Mouse (Mus musculus) cerebellum, adult 8-10 months (tissue): ENCODE data around the gene Phlda1.
"Not testable (repeated sequence)": the region's sequence is repeated elsewhere in the genome, so short reads cannot be mapped to it uniquely, and the experiment has no call there.

ENCODE experiments used
- DNase-seq: peaks from one replicate; pipeline ENCODE4 v3.0.0; 2022

Phlda1 gene

GRCm38 (mm10) chr10:111506101-111506925 is at the start of gene Phlda1:
Gene Phlda1 (plus strand): TSS chr10:111506286.
- peak; percentile 75 for DNase-seq

- no peak for DNase-seq
Observed at GRCm38 (mm10) chr10:111458088-111458487, 48.0 kb upstream of the Phlda1 start.

- DNase-seq = no peak
Observed at GRCm38 (mm10) chr10:111459040-111459439, 47.0 kb upstream of the Phlda1 start.

GRCm38 (mm10) chr10:111459874-111460273 is 46.2 kb upstream of the Phlda1 start:
- DNase-seq = no peak

DNA sequence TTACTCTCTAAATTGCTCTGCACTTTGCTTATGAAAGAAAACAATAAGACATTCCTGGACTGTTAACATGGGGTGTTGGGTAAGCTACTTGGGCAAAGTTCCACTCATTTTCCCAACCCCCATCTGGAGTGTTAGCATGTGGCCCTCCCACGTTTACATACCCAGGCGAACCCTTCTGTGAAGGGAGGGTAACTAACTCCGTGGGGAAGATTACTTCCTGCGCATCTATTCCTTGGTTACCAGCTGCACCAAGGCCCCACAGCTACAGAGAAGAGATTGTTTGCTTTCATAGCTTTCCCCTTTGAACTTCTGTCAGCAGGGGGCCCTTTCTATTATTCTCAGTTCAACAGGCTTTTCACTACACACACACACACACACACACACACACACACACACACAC is 45.7 kb upstream of the Phlda1 start:
- DNase-seq = no peak

- DNase-seq = no peak
Observed at GRCm38 (mm10) chr10:111464833-111465232, 41.3 kb upstream of the Phlda1 start.

DNA sequence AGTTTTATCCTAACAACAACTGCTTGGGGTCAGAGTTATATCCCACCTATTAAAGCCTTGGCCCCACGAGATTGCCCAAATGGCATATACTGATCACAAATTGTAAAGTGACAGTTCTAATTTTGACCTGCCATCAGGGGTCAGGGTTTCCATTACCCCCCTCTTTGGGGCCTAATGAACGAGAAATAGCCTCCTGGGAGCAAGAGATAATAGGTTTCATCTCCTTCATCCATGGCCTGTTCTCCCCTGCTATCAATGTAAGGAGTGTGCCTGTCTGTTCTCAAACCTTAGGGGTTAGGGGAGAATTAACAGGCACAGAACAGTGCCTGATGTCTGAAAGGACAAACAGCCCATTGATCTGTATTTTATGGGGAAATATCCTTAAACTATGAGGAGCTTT is 40.7 kb upstream of the Phlda1 start:
- DNase-seq = no peak

GRCm38 (mm10) chr10:111471166-111471565 is 34.9 kb upstream of the Phlda1 start:
- no peak for DNase-seq

- peak; percentile 97 for DNase-seq
Observed at GRCm38 (mm10) chr10:111472686-111473510, 33.2 kb upstream of the Phlda1 start, which contains the start of gene Nap1l1. Gene Nap1l1 (plus strand): TSS chr10:111473223.

DNA sequence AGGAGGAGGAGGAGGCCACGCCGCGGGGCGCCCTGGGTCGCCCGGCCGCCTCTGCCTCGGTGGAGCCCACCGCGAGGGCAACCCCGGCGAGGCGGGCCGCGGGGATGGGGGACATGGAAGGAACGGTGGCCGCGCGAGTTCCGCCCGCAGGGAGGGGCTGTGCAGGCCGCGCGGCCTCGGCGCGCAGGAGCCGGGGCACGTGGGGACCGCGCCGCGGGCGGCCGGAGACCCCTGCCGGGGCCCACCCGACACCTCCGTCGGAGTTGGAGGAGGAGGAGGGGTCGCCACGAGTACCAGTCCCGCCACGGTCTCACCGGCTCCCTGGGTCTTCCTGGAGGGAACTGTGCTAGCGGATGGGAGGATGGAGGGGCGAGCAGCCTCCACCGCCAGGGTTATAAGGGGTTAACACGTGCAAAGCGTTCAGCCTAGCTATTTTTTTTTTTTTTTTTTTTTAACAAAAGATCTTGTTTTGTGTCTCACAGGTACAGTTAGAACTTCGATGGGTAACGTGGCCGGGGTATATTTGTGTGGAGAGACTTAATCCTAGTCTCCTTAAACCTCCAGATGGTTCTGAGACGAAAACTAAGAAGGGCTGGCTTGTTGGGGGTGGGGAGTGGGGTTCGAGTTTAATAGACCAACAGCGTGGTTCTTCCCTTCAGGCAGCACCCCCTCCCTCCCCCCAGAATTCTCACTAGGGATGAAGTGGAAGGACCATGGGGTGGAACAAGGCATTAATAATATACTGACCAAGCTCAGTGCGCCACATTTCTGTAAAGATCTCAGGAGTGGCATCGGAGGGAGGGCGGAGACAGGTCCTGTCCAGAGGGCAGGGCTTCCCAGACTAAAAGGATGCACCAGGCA is 32.3 kb upstream of the Phlda1 start:
- peak; percentile 29 for DNase-seq

GRCm38 (mm10) chr10:111476301-111476700 is 29.8 kb upstream of the Phlda1 start:
- DNase-seq = no peak

DNA sequence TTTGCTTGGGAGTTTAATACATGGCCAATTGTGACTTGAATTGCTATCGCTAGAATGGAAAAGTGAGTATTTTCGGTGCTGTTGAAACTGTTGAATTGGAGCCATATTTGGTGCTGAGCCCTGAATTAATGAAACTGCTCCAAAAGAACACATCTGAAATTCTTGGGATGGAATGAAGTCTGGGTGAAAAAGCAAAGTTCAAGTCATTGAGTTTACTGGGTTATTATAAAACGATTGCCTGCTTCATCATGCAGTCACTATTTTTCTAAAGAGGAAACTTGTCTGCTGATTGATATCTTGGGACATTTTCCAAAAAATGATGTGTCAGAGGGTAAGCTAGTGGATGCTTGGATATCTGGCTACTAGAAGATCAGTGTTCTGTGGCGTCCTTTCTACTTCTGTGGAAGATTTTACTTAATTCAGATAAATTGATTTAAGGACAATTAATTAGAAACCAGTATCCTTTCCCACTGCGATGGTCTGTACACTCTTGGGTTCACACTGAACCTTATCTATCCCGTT is 29.0 kb upstream of the Phlda1 start:
- no peak for DNase-seq

- no peak for DNase-seq
Observed at GRCm38 (mm10) chr10:111479599-111479998, 26.5 kb upstream of the Phlda1 start.

- DNase-seq = no peak
Observed at GRCm38 (mm10) chr10:111482654-111483053, 23.4 kb upstream of the Phlda1 start.

DNA sequence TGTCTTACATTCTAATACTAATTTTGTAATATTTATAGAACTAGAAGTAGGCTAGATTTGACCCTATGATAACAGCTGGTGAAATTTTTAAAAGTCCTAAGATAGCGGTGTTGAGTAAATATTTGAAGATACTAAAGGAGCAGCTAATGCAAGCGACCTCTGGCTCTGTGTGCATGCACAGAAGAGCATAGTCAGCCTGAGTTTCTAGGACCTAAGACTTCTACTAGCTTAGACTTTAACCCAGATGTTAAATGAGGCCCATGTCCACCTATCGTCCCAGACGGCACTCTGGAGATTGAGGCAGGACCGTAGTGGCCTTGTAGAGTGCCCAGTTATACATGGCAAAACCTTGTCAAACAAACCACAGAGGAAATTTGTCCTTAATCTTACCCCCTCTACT is 22.0 kb upstream of the Phlda1 start:
- DNase-seq = no peak

DNA sequence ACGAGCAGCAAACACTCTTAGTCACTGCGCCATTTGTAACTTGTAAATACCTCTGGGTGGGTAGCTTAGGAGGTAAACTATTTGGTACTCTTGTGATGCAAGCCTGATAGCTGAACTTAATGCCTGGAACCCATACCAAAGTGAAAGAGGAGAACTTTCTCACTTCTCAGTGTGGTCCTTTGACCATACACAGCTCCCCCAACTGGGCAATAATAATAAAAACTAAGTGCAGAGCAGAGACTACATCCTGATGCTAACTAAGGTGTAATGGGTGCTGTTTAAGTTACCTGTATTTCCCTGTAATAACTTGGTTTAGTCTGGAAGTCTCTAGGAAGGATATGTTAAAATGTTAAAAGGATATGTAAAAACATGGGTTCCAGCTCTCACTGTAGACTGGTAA is 17.3 kb upstream of the Phlda1 start:
- no peak for DNase-seq

DNA sequence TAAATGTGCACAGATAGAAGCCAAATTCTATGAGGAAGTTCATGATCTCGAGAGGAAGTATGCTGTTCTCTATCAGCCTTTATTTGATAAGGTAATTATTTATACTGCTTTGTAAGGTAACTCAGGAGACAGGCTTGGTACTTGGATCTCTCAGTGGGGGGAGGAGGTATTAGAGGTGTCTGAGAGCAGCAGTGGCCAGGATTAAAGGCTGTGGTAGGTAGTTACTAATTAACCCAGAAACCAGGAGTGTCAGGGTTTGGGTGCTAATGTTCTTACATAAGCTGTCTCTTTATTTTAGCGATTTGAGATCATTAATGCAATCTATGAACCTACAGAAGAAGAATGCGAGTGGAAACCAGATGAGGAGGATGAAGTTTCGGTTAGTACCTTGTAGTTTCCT is 16.0 kb upstream of the Phlda1 start:
- DNase-seq = not testable (repeated sequence)

DNA sequence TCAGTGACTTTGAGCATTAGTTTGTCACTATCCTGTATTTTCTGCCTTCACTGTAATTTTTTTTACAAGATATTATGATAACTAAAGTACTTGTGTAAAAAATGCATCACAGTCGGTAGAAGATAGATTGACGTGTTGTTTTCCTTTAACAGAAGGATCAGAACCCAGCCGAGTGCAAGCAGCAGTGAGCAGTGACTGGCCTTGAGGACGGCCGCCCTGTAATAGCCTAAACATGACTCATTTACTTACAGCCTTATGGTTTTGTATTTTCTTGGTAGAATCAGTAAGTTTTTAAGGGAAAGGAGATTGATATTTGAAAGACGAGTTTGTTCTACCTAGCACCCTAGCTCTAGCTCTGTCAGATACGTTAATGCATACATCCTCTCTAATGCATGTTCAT is 10.2 kb upstream of the Phlda1 start:
- DNase-seq = no peak

DNA sequence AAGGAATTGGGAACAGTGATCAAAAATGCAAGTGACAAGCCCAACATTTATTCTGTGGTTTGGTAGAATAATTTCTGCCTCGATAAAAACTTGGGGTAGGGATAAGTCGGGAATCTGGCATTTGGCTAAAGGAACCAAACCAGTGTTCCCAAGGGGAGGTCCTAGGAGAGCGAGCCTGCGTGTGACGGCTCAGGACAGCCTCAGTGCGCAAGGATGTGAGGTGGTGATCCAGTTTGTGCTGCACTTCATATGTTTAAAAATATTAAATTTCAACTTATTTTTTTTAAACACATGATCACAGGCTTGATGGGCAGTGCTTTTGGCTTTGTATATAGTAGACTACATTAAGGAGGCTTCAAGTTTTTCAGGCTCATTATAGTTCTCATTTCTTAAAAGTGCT is 6.2 kb upstream of the Phlda1 start:
- no peak for DNase-seq

DNA sequence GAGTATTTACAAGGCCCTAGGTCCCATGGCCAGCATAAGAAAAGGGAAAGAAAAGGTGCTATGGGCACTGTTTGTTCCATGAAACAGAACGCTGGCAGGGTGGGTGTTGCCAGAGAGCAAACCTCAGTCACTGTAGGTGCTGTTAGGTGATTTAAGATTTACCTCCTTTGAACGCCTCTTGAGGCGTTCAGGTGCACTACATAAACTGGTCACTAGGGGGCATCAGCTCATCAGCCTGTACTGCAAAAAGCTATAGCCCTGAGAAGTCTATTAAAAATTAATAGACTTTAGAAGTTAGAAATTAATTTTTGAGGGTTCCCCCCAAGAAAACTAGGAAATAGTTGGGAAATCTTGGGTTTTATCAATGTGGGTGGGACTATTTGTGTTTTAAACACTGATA is 3.0 kb upstream of the Phlda1 start:
- peak; percentile 82 for DNase-seq

- no peak for DNase-seq
Observed at GRCm38 (mm10) chr10:111503716-111504115, 2.4 kb upstream of the Phlda1 start.

DNA sequence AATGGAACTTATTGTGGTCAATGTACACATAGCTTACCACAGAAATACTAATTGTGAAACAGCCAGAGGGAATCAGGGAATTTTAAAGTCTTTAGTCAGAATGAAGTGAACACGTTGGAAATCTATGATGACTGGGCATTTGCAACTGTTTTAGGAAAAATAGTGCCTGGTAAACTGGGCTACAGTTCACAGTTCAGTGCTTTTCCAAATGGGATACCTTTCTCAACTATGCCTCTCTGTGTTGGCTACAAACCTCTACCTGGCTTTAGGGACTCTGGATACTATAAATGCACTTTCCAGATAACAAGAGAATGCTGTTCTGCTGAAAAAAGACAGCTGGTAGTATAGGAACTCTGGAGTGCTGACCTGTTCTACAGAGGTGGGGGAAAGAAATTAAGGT is 1.5 kb upstream of the Phlda1 start:
- DNase-seq = no peak

- no peak for DNase-seq
Observed at GRCm38 (mm10) chr10:111505406-111505805, 680 bp upstream of the Phlda1 start.
